Mouse (Mus musculus): ENCODE results near the gene Akr7a5. TPM values are rescaled to one million over a fixed set of nuclear protein-coding genes. Genes with fewer than 3 reads are reported as not detected.
A peak's percentile ranks its signal among the peaks of the same experiment; 100 is the strongest.

Gene Akr7a5
- polyA plus RNA-seq (2012; rRNA removed) = 22.0 and 32.8 TPM in 2 replicates

DNA sequence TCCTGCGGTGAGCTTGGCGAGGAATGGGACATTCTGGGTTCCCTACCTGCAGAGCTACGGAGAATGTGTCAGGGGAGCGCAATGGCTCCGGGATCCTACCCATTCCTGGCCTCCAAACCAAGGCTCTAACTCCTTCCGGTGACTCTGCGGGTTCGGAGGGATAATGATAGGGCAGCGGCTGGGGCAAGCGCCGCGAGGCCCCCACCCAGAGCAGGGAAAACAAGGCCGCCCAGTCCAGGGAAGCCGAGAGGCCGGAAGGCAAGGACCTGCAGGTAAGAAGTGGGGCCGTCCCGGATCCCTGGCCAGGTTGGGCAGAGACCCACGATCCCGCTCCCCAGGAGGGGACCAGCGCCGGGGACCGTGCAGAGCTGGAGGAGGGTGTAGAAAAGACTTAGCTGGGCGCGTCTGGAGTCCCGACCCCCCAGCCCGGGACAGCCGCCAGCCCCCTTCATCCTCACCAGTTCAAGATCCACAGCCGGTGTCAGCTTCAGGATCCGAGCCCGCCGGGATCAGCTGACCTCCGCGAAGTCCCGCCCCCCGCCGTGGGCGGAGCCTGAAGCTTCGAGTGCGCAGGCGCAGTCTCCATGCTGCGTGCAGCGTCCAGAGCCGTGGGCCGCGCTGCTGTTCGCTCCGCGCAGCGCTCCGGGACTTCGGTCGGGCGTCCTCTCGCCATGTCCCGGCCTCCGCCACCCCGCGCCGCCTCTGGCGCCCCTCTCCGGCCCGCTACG is at the start of gene Akr7a5, which contains the start of gene Pqlc2:
Akr7a5 (plus strand) TSS at position 574 of the 728 bp plus-strand sequence.
Pqlc2 (minus strand) TSS at position 538 of the 728 bp plus-strand sequence.
- Histone ChIP-seq H3K27ac (ENCODE audit: insufficient read depth, low read length) (peak within 1 kb of the TSS; percentile 54; the same call in 1 of the 2 replicates), H3K27me3 (ENCODE audit: control insufficient read depth, insufficient read depth, low read length) (no peaks in the 10 kb centered on the region), H3K4me3 (ENCODE audit: extremely low read depth, insufficient read depth, insufficient read length) (peak within 1 kb of the TSS; percentile 73), H3K4me1 (ENCODE audit: control insufficient read depth, insufficient read depth, insufficient read length) (peaks cover 27% of the 10 kb centered on the region), H3K36me3 (ENCODE audit: control insufficient read depth, insufficient read depth, low read length) (peaks cover 3% of the 10 kb centered on the region; the same call in 1 of the 2 replicates)
- DNase-seq (ENCODE audit: low read depth in 1 of 2, low spot score in 2 of 2) = peak; percentile 74 to 97
- WGBS = 1% methylated on average over 60 of the region's 63 CpGs
- peak; percentile 77 for TF ChIP-seq POLR2A (IDR thresholded peaks at IDR 0.05; ENCODE audit: low read depth, low read length)
- no peak for TF ChIP-seq CTCF (IDR thresholded peaks at IDR 0.05; ENCODE audit: extremely low read depth, insufficient read depth, insufficient read length, insufficient replicate concordance)

DNA sequence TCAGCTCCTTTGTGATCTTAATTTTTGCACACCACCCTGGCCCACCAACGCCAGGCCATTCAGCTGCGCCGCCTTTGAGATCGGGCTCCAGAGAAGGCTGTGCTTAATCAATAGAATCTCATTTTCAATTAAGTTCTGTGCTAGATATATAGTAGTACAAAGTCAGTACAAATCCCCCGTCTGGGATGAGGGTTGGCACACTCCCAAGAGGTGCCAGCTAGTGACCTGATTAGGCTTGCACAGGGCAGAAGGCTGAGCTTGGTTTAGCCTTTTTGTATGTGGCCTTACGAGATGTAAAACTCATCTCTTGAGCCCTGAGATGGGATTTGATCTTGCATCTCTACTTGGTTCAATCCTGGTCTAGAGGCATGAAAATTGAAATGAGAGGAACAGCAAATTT is 47.6 kb upstream of the Akr7a5 start:
- 90% methylated on average over 6 of the region's 6 CpGs for WGBS

DNA sequence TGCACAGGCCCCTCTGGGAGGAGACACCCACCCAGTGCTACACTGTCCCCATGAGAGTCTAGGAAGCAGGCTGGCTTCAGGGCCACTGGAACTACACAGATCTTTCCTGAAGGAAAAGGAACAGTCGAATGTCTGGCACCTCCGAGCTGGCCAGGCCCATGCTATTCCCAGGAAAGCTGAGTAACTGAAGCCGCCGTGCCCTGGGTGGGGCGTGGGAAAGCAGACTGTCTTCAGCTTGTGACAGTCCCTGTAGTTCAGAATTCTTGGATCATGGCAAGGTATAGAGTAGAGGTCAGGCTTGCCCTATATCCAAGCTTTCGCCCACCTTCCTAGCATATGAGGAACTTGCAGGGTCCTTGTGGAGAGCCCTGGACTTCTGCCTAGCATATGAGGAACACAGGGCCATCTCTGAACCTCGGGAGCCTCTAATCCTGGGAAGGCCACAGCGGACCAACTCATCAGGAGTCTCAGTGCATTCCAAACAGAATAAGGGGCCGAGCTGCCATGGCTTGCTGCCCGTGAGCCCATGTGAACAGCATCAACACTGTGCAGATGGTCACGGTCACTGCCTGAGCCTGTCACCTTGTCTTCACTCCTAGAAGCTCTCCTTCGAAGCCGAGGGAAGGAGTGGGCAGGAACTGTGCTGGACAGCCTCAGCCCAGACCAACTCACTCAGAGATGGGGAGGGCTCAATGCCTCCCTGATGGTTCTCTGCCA is 44.6 kb upstream of the Akr7a5 start:
- Histone ChIP-seq H3K4me1 (ENCODE audit: control insufficient read depth, insufficient read depth, insufficient read length) (no peaks in the 10 kb centered on the region), H3K27me3 (ENCODE audit: control insufficient read depth, insufficient read depth, low read length) (no peaks in the 10 kb centered on the region), H3K36me3 (ENCODE audit: control insufficient read depth, insufficient read depth, low read length) (peaks cover 50% of the 10 kb centered on the region), H3K27ac (ENCODE audit: insufficient read depth, low read length) (no peak overlapping the region), H3K4me3 (ENCODE audit: extremely low read depth, insufficient read depth, insufficient read length) (no peak overlapping the region)
- no peak for DNase-seq (ENCODE audit: low read depth in 1 of 2, low spot score in 2 of 2)
- no peak for TF ChIP-seq CTCF (IDR thresholded peaks at IDR 0.05; ENCODE audit: extremely low read depth, insufficient read depth, insufficient read length, insufficient replicate concordance)
- TF ChIP-seq POLR2A (IDR thresholded peaks at IDR 0.05; ENCODE audit: low read depth, low read length) = no peak
- WGBS = 93% methylated on average over 13 of the region's 13 CpGs

More for the DNA sequence above, 47.6 kb upstream of the Akr7a5 start:
- no peaks in the 10 kb centered on the region for H3K27me3 ChIP-seq (ENCODE audit: control insufficient read depth, insufficient read depth, low read length)
- H3K36me3 ChIP-seq (ENCODE audit: control insufficient read depth, insufficient read depth, low read length) = peaks cover 48% of the 10 kb centered on the region
- no peak for TF ChIP-seq CTCF (IDR thresholded peaks at IDR 0.05; ENCODE audit: extremely low read depth, insufficient read depth, insufficient read length, insufficient replicate concordance)
- no peak for TF ChIP-seq POLR2A (IDR thresholded peaks at IDR 0.05; ENCODE audit: low read depth, low read length)
- H3K4me3 ChIP-seq (ENCODE audit: extremely low read depth, insufficient read depth, insufficient read length) = no peak overlapping the region
- no peak for DNase-seq (ENCODE audit: low read depth in 1 of 2, low spot score in 2 of 2)
- peaks cover 17% of the 10 kb centered on the region; the same call in 1 of the 2 replicates for H3K4me1 ChIP-seq (ENCODE audit: control insufficient read depth, insufficient read depth, insufficient read length)
- no peak overlapping the region for H3K27ac ChIP-seq (ENCODE audit: insufficient read depth, low read length)

DNA sequence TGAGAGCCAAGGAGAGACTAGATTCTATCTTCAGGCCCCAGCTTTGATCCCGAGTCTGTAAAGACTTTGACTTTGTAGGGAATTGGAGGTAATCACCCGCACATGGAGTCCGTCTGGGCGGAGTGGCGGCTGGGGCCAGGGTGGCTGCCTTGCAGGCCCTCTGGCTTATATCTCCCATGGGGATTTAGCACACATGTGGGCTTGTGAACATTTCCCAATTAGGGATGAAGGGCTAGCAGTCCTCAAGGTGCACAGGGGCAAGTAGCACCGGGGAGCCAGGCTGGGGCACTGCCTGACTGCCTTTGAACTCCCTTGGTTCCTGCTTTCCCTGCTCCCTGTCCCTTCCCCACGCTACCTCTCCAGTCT is 44.1 kb upstream of the Akr7a5 start:
- Histone ChIP-seq H3K27ac (ENCODE audit: insufficient read depth, low read length) (no peak overlapping the region), H3K27me3 (ENCODE audit: control insufficient read depth, insufficient read depth, low read length) (no peaks in the 10 kb centered on the region), H3K36me3 (ENCODE audit: control insufficient read depth, insufficient read depth, low read length) (peaks cover 48% of the 10 kb centered on the region), H3K4me1 (ENCODE audit: control insufficient read depth, insufficient read depth, insufficient read length) (no peaks in the 10 kb centered on the region), H3K4me3 (ENCODE audit: extremely low read depth, insufficient read depth, insufficient read length) (no peak overlapping the region)
- TF ChIP-seq CTCF (IDR thresholded peaks at IDR 0.05; ENCODE audit: extremely low read depth, insufficient read depth, insufficient read length, insufficient replicate concordance) = no peak
- no peak for TF ChIP-seq POLR2A (IDR thresholded peaks at IDR 0.05; ENCODE audit: low read depth, low read length)
- DNase-seq (ENCODE audit: low read depth in 1 of 2, low spot score in 2 of 2) = no peak
- 92% methylated on average over 7 of the region's 7 CpGs for WGBS

DNA sequence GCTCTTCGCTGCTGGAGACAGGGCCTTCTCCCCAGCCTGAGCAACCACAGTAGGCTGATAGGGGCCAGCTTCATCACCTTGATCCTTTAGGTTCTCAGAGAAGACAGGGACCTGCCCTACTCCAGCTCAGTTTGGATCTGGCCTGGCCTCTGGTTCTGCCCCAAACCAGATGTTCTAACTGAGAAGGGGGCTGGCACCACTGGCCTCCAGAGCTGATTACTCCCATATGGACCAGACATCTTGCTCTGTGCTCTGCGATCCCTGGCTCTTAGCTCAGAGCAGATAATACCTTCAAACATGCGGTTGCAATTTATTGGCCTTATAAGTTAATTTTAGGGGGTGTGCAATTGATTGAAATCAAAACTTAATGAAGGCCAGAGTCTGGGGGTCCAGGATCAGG is 43.2 kb upstream of the Akr7a5 start:
- WGBS = 93% methylated on average over 3 of the region's 3 CpGs
- H3K36me3 ChIP-seq (ENCODE audit: control insufficient read depth, insufficient read depth, low read length) = peaks cover 41% of the 10 kb centered on the region
- TF ChIP-seq POLR2A (IDR thresholded peaks at IDR 0.05; ENCODE audit: low read depth, low read length) = no peak
- no peak for TF ChIP-seq CTCF (IDR thresholded peaks at IDR 0.05; ENCODE audit: extremely low read depth, insufficient read depth, insufficient read length, insufficient replicate concordance)
- no peak for DNase-seq (ENCODE audit: low read depth in 1 of 2, low spot score in 2 of 2)
- no peak overlapping the region for H3K27ac ChIP-seq (ENCODE audit: insufficient read depth, low read length)
- H3K4me3 ChIP-seq (ENCODE audit: extremely low read depth, insufficient read depth, insufficient read length) = no peak overlapping the region
- no peaks in the 10 kb centered on the region for H3K27me3 ChIP-seq (ENCODE audit: control insufficient read depth, insufficient read depth, low read length)
- H3K4me1 ChIP-seq (ENCODE audit: control insufficient read depth, insufficient read depth, insufficient read length) = no peaks in the 10 kb centered on the region

DNA sequence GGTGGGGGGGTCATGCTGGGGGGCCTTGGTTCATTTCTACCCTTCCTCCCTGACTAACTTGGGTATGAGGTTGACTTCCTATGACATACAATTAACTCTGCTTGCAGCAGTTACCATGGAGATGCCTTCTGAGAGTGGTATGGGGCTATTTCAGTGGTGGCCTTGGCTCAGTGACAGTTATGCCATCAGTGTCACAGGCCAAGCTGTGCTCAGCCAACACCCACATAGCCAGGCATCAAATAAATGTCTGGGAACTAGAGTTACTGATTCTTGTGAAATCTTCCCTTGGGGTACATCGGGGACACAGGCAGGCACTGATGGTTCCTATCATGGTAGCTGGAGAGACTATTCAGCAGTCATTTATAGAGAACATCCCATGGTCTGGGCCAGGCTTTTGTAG is 42.3 kb upstream of the Akr7a5 start:
- DNase-seq (ENCODE audit: low read depth in 1 of 2, low spot score in 2 of 2) = no peak

More for the DNA sequence above, 42.3 kb upstream of the Akr7a5 start:
- 90% methylated on average over 1 of the region's 1 CpGs for WGBS
- Histone ChIP-seq H3K4me3 (ENCODE audit: extremely low read depth, insufficient read depth, insufficient read length) (no peak overlapping the region), H3K36me3 (ENCODE audit: control insufficient read depth, insufficient read depth, low read length) (peaks cover 34% of the 10 kb centered on the region), H3K4me1 (ENCODE audit: control insufficient read depth, insufficient read depth, insufficient read length) (no peaks in the 10 kb centered on the region), H3K27me3 (ENCODE audit: control insufficient read depth, insufficient read depth, low read length) (no peaks in the 10 kb centered on the region), H3K27ac (ENCODE audit: insufficient read depth, low read length) (no peak overlapping the region)
- TF ChIP-seq CTCF (IDR thresholded peaks at IDR 0.05; ENCODE audit: extremely low read depth, insufficient read depth, insufficient read length, insufficient replicate concordance) = no peak

All from spleen, adult 2 months (tissue).